ENCODE assay signal across 21 mouse cellular contexts in genomic region chr2:76099726-76100347, GRCm38 (mm10).
DNase-seq lines count a peak whose midpoint lies in the region; ATAC-seq and TF ChIP-seq lines count a peak whose summit lies in the region.
"Had no signal": no experiment of that assay in that cellular context is flagged by ENCODE, and none has a peak within 500 bp of the region (broad histone marks: within the 10 kb centered on the region; RNA-seq: fewer than 3 reads in every experiment).

No protein-coding gene starts in this region.

- H3K4me1 ChIP-seq in kidney, postnatal 0 days (replicated peaks; ENCODE audit: insufficient read depth, low read length) = 0 out of 2 replicates have a peak, but pooled peaks cover 3% of the 10 kb centered on the region
- H3K4me1 ChIP-seq in lung, postnatal 0 days (ENCODE audit: insufficient read depth, low read depth, low read length) = no peaks in the 10 kb centered on the region
- peaks cover 22% of the 10 kb centered on the region for H3K4me1 ChIP-seq in midbrain, embryonic 10.5 days
- no peaks in the 10 kb centered on the region for H3K4me1 ChIP-seq in hindbrain, embryonic 11.5 days (replicated peaks; ENCODE audit: control insufficient read depth, insufficient read depth, low read length)
- H3K4me1 ChIP-seq: liver, embryonic 12.5 days; midbrain, embryonic 13.5 days had no signal

- no peak overlapping the region for H3K9ac ChIP-seq in kidney, postnatal 0 days (ENCODE audit: low read depth, low read length)
- H3K9ac ChIP-seq in lung, postnatal 0 days (replicated peaks; ENCODE audit: low read depth) = no peak overlapping the region
- no peak overlapping the region for H3K9ac ChIP-seq in hindbrain, embryonic 11.5 days (ENCODE audit: low read depth, low read length)
- H3K9ac ChIP-seq: heart, embryonic 12.5 days; hindbrain, embryonic 15.5 days; limb, embryonic 12.5 days; liver, embryonic 12.5 days; midbrain, embryonic 13.5 days; neural tube, embryonic 13.5 days had no signal

- DNase-seq in embryo, embryonic 11 days = peak; percentile 41
- DNase-seq in embryo, embryonic 9.5 days (ENCODE audit: extremely low spot score) = no peak
- DNase-seq in kidney, postnatal 0 days (ENCODE audit: low spot score) = peak; percentile 82
- no peak for DNase-seq in kidney, adult 11 months
- DNase-seq in lung, postnatal 0 days (ENCODE audit: low spot score) = peak; percentile 55
- DNase-seq in lung, adult 18-20 months = no peak
- DNase-seq in midbrain, embryonic 10.5 days (ENCODE audit: low spot score) = no peak
- DNase-seq in hindbrain, embryonic 11.5 days (ENCODE audit: low spot score) = no peak
- DNase-seq: cerebellum, adult 2 months; cerebellum, postnatal 36 days; right cerebral cortex, adult 18-20 months; thymus, adult 18-20 months had no signal

- H3K4me3 ChIP-seq in kidney, postnatal 0 days (replicated peaks; ENCODE audit: low read depth, low read length) = no peak overlapping the region
- H3K4me3 ChIP-seq in lung, postnatal 0 days (ENCODE audit: low read depth, low read length) = no peak overlapping the region
- no peak overlapping the region for H3K4me3 ChIP-seq in midbrain, embryonic 10.5 days
- no peak overlapping the region for H3K4me3 ChIP-seq in hindbrain, embryonic 11.5 days (ENCODE audit: low read depth, low read length)
- H3K4me3 ChIP-seq: embryonic facial prominence, embryonic 10.5 days; heart, embryonic 12.5 days; hindbrain, embryonic 15.5 days; limb, embryonic 12.5 days; liver, embryonic 12.5 days; midbrain, embryonic 13.5 days; neural tube, embryonic 13.5 days had no signal

- H3K36me3 ChIP-seq in kidney, postnatal 0 days (ENCODE audit: insufficient read depth, low read length) = no peaks in the 10 kb centered on the region
- H3K36me3 ChIP-seq in lung, postnatal 0 days (ENCODE audit: insufficient read depth, low read length) = no peaks in the 10 kb centered on the region
- H3K36me3 ChIP-seq in midbrain, embryonic 10.5 days = no peaks in the 10 kb centered on the region
- no peaks in the 10 kb centered on the region for H3K36me3 ChIP-seq in hindbrain, embryonic 11.5 days (ENCODE audit: control insufficient read depth, insufficient read depth, low read length)
- H3K36me3 ChIP-seq: embryonic facial prominence, embryonic 10.5 days; G1E; heart, embryonic 12.5 days; hindbrain, embryonic 15.5 days; limb, embryonic 12.5 days; liver, embryonic 12.5 days; midbrain, embryonic 13.5 days; neural tube, embryonic 13.5 days had no signal

- H3K9me3 ChIP-seq in kidney, postnatal 0 days (replicated peaks; ENCODE audit: low read length) = no peaks in the 10 kb centered on the region
- H3K9me3 ChIP-seq in lung, postnatal 0 days (ENCODE audit: low read length) = no peaks in the 10 kb centered on the region
- H3K9me3 ChIP-seq in midbrain, embryonic 10.5 days (replicated peaks) = no peaks in the 10 kb centered on the region
- H3K9me3 ChIP-seq in hindbrain, embryonic 11.5 days (ENCODE audit: control insufficient read depth, low read length) = no peaks in the 10 kb centered on the region
- H3K9me3 ChIP-seq: embryonic facial prominence, embryonic 10.5 days; G1E; heart, embryonic 12.5 days; hindbrain, embryonic 15.5 days; limb, embryonic 12.5 days; liver, embryonic 12.5 days; midbrain, embryonic 13.5 days; neural tube, embryonic 13.5 days had no signal

- no peak for TF ChIP-seq EP300 in lung, postnatal 0 days (IDR thresholded peaks at IDR 0.05)

- no peak overlapping the region for H3K4me2 ChIP-seq in kidney, postnatal 0 days (ENCODE audit: low read length)
- H3K4me2 ChIP-seq in lung, postnatal 0 days (replicated peaks; ENCODE audit: low read depth, low read length) = no peak overlapping the region
- no peak overlapping the region for H3K4me2 ChIP-seq in hindbrain, embryonic 11.5 days (replicated peaks; ENCODE audit: low read depth, low read length)
- H3K4me2 ChIP-seq: heart, embryonic 12.5 days; hindbrain, embryonic 15.5 days; limb, embryonic 12.5 days; liver, embryonic 12.5 days; midbrain, embryonic 13.5 days; neural tube, embryonic 13.5 days had no signal

- H3K27ac ChIP-seq in kidney, postnatal 0 days = peak overlapping the region; percentile 81
- no peak overlapping the region for H3K27ac ChIP-seq in lung, postnatal 0 days (ENCODE audit: low read length)
- H3K27ac ChIP-seq in midbrain, embryonic 10.5 days (replicated peaks) = no peak overlapping the region
- H3K27ac ChIP-seq in hindbrain, embryonic 11.5 days (ENCODE audit: low read depth, low read length) = no peak overlapping the region
- H3K27ac ChIP-seq: embryonic facial prominence, embryonic 10.5 days; hindbrain, embryonic 15.5 days; limb, embryonic 12.5 days; liver, embryonic 12.5 days; midbrain, embryonic 13.5 days; neural tube, embryonic 13.5 days had no signal

- no peak for TF ChIP-seq CTCF in kidney, postnatal 0 days (IDR thresholded peaks at IDR 0.05; ENCODE audit: low read depth)
- TF ChIP-seq CTCF in lung, postnatal 0 days (IDR thresholded peaks at IDR 0.05) = no peak

- no peak; the same call in 1 of the 2 replicates for ATAC-seq in kidney, postnatal 0 days (replicated peaks; ENCODE audit: low FRiP score, low read depth)
- peak; percentile 60 for ATAC-seq in lung, postnatal 0 days
- ATAC-seq in hindbrain, embryonic 11.5 days (ENCODE audit: low FRiP score) = no peak
- ATAC-seq: activated CD4-positive, CD25-positive, alpha-beta regulatory T cell, adult 4 months; liver, embryonic 12.5 days; midbrain, embryonic 13.5 days had no signal

- no peaks in the 10 kb centered on the region for H3K27me3 ChIP-seq in kidney, postnatal 0 days (ENCODE audit: insufficient read depth, low read length)
- H3K27me3 ChIP-seq in lung, postnatal 0 days (replicated peaks; ENCODE audit: insufficient read depth, low read length) = no peaks in the 10 kb centered on the region
- peaks cover 21% of the 10 kb centered on the region; the same call in 1 of the 2 replicates for H3K27me3 ChIP-seq in midbrain, embryonic 10.5 days (ENCODE audit: low read depth, poor library complexity, severe bottlenecking)
- no peaks in the 10 kb centered on the region for H3K27me3 ChIP-seq in hindbrain, embryonic 11.5 days (ENCODE audit: control insufficient read depth, insufficient read depth, low read length)
- H3K27me3 ChIP-seq: hindbrain, embryonic 15.5 days; midbrain, embryonic 13.5 days; neural tube, embryonic 13.5 days had no signal

- WGBS in kidney, postnatal 0 days = 49% methylated on average over 9 of the region's 9 CpGs
- WGBS in lung, postnatal 0 days = 40% methylated on average over 9 of the region's 9 CpGs
- WGBS in midbrain, embryonic 10.5 days = 77% methylated on average over 9 of the region's 9 CpGs
- 63% methylated on average over 9 of the region's 9 CpGs for WGBS in hindbrain, embryonic 11.5 days

Comparison
In these comparisons a context has a peak if more than half of its experiments do, and no peak if none do; other contexts are left out.
1. DNase-seq: peak in embryo, embryonic 11 days (single experiment), kidney, postnatal 0 days (single experiment) and lung, postnatal 0 days (single experiment); none in embryo, embryonic 9.5 days (single experiment), kidney, adult 11 months (single experiment), lung, adult 18-20 months (0 of 2), midbrain, embryonic 10.5 days (single experiment) and hindbrain, embryonic 11.5 days (single experiment).